Mouse (Mus musculus): Measurements from ENCODE around the gene Pcnp. TPM values are rescaled to one million over a fixed set of nuclear protein-coding genes. Genes with fewer than 3 reads are reported as not detected.

Pcnp gene
- total RNA-seq, 2 experiments from 2014 or later: 99.7 to 133 TPM

DNA sequence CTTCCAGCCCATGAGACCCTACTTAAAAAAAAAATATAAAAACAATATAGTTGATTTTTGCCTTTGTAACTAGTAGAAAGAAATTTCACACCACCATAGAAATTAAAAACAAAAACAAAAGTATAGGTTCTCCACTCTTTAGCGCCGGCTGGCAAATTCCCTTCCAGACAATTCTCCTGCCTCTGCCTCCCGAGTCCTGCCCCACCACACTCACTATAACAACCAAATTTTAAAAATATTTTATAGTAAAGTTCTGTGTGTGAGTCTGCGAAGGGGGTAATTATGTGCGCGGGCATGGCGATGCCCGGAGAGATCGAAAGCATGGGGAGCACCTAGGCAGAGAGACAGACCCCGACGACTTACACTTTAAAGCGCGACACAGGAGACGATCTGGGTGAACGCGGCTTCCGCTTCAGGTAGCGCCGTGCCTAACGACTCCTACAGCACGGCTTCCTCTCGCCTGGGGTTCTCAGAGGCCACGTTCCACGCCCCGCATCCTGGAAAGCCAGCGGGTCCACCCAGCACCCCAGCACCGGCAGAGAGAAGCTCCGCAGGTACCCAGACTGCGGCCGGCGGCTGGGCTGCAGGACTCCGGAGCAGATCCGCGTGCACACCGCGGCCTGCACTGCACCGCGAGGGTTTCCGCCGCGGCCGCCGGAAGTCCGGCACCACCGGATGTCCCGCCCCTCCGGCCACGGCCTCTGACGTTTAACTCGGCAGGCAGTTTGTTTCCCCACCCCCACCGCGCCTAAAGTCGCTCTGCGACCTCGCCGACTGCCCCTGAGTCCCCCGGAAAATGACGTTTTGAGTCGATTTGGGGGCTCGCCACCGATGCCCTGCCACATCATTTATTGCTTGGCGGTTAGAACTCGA lies 7.8 kb upstream of the Pcnp start, which contains the start of gene Trmt10c:
Gene Trmt10c (minus strand): TSS at position 682 of the 873 bp plus-strand sequence.
- peak; percentile 97 for ATAC-seq (replicated peaks; ENCODE audit: poor library complexity)

DNA sequence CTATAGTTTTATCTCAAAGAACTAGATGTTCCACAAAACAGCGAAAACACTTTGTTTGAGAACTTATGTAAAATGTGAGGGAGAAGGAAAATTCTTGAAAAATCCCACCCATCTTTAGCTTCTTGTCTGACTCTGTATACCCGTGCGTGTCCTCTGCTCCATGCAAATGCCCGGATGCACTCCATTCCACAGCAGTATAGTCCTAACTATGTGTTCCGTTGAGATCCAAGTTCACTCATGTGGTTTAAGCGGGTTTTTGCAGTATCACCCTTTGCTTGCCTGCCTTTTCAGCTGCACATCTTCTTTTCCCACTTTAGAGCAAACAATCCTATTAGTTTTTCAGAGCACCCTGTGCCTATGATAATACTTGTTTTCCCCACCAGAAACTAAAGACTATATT lies 7.0 kb upstream of the Pcnp start:
- ATAC-seq (replicated peaks; ENCODE audit: poor library complexity): no peak

- ATAC-seq (replicated peaks; ENCODE audit: poor library complexity): no peak
Measured at GRCm38 (mm10) chr16:56034566-56034965, 5.0 kb upstream of the Pcnp start.

DNA sequence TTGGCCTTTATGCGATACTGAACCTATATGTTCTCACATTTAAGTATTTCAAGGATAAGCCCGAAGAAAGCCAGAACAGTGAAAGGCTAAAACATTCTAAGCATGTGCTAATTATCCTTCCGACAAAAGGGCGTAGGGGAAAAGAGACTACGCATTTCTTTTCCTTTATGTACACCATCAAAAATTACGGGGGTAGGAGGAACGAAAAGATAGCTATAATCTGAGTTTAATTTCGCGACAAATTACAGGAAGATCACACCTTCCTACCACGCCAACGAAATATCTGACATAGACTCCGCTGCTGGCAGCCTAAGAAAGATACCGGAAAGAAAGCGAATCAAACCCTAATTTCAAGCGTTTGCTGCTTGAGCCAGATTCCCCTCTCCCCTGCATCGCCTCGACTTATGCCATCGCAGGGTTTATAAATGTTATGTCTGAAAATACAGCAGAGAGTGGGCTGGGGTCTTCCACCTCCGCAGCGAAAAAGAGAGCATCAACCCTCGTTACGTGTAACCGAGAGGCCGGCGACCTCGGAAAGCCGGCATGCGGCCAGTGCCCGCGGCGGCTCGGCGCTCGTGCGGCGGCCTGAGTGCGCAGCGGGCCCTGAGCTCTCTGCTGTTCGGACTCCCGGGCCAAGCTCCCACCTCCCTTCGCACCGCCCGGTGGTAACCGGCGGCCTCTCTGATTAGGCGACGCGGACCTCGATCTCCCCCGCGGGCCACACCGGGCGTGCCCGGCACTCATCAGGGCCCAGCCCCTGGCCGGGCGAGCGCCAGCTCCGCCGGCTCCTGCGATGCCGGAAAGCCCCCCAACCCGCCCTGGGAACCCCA lies 602 bp downstream of the Pcnp start:
- ATAC-seq (replicated peaks; ENCODE audit: poor library complexity): peak; percentile 23

DNA sequence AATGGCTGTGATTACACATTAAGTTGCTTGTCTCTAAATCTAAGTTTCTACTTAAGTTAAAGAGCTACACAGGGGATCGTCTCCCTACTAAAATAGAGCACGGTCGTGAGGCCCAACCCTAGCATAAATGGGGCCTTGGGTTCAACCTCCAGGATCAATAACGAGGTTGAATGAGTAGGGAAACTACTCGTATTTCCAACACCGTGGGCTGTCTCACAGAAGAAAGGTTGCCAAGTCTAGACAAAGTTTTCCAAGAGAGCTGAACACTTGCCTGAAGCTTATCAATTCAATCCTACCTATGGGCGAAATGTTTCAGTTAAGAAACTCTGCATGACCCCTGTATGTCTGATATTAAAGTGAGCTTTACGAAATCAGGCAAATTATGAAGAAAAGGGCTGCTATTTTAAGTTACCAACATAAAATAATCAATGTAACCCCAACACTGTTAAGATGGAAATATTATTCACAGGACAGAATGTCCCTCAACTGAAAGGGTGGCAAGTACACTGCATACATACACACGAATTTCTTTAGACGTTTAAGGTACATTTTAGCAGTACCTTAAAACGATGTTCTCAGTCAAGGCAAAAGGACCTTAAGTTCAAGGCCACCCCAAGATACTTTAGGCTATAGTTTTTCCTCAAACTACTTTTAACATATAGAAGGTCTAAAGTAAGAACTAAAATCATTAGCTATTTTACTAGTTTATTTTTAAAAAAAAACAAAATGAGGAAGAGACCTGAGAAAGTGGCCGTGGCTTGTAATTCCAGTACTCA lies 1.5 kb downstream of the Pcnp start:
- ATAC-seq (replicated peaks; ENCODE audit: poor library complexity): no peak

GRCm38 (mm10) chr16:56019660-56020059 lies 9.9 kb downstream of the Pcnp start:
- ATAC-seq (replicated peaks; ENCODE audit: poor library complexity): no peak

DNA sequence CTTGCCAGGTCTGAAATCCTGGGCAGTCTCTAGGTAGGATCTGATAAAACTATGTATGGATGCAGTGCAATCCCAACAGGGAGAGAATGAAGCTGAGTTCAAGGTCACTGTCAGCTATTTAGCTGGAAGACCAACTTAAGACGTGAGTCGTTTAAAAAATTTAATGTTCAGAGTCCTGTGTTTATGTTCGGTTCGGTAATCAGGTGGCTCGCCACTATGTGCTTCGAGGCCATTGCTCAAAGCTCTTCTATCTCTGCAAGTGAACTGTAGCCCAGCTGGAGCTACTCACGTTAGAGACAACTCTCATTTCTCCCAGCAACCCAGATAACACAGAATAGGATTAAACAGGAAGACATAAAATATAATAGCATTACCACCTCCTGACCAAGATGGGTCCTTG lies 15.5 kb downstream of the Pcnp start:
- ATAC-seq (replicated peaks; ENCODE audit: poor library complexity): no peak

GRCm38 (mm10) chr16:56012789-56013743 lies 16.5 kb downstream of the Pcnp start:
- peak; percentile 56 for ATAC-seq (replicated peaks; ENCODE audit: poor library complexity)

- ATAC-seq (replicated peaks; ENCODE audit: poor library complexity): no peak
Measured at GRCm38 (mm10) chr16:56008862-56009261, 20.7 kb downstream of the Pcnp start.

DNA sequence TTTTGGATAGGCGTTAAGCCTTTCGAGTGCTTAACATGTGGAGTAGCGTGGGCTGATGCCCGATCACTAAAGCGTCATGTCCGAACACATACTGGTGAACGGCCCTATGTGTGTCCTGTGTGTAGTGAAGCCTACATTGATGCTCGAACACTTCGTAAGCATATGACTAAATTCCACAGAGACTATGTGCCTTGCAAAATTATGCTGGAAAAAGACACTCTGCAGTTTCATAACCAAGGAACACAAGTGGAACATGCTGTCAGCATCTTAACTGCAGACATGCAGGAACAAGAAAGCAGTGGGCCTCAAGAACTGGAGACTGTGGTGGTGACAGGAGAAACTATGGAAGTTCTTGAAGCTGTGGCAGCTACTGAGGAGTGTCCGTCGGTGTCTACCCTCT lies 22.7 kb downstream of the Pcnp start:
- ATAC-seq (replicated peaks; ENCODE audit: poor library complexity): no peak

DNA sequence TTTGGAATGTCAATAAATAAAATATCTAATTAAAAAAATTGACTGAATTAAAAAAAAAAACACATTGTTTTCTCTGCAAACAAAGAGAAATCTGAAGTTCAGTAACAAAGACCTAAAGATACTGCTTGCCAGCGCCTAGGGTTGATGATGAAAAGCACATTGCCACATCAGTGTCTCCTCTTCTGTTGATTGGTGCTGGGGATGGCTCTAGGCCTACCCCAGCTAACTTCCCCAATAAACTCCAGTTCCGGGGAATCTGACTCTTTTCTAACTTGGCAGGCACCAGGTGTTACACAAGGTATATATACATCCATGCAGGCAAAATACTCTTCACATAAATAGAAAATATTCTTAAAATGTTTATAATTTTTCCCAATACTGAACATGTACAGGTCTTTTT lies 35.3 kb downstream of the Pcnp start:
- ATAC-seq (replicated peaks; ENCODE audit: poor library complexity): peak; percentile 72

- peak; percentile 93 for ATAC-seq (replicated peaks; ENCODE audit: poor library complexity)
Measured at GRCm38 (mm10) chr16:55990311-55990710, 39.2 kb downstream of the Pcnp start.

- ATAC-seq (replicated peaks; ENCODE audit: poor library complexity): no peak
Measured at GRCm38 (mm10) chr16:55986001-55986400, 43.5 kb downstream of the Pcnp start.

DNA sequence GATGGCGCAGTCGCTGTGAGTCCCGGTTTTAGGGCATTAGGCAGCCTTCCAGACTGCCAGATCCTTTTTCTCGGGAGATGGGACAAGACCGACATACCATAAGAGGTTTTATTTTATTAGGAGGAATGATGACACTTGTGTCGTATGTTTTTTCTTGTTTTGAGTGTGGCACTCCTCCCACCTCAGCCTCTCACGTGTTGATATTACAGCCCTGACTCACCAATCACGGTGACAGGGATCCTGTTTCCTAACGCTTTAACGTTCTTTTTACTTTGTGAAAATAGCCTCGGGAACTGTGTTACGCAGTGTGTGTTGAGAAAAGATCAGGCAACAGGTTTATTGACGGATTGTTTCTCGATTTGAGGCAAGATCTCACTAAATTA lies 54.6 kb downstream of the Pcnp start:
- ATAC-seq (replicated peaks; ENCODE audit: poor library complexity): peak; percentile 45

- ATAC-seq (replicated peaks; ENCODE audit: poor library complexity): peak; percentile 62
Measured at GRCm38 (mm10) chr16:55974256-55974902, 55.2 kb downstream of the Pcnp start.

DNA sequence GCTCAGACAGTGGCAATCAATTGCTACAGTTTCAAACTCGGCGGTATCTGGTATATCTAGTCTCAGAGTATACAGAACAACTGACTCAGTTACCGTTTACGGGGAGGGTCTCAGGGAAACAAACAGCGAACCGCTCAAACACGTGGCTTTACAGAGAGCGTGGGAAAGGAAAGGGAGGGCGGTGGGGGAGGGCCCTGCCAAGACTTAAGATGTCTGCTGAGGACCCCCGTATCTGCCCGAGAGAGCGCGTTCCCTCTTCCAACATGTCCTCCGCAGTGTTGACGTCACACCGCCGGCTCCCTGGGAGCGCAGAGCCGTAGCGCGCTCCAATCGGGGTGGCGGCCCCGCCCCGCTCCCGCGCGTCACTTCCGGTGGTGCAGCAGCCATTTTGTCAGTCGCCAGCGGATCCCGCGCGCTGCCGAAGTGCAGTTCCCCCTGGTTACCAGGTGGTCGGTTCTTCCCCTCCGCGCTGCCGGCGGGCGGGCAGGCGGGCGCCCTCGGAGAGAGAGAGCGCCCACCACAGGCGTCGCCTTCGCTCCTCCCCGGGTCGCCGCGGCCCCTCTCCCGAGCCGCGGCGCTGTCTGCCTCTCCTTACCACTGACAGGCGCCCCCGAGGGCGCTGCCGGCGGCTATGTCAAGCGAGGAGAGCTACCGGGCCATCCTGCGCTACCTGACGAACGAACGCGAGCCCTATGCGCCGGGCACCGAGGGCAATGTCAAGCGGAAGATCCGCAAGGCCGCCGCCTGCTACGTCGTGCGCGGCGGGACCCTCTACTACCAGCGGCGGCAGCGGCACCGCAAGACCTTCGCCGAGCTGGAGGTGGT lies 55.9 kb downstream of the Pcnp start, which contains the start of gene Zbtb11:
Gene Zbtb11 (plus strand): TSS at position 453 of the 825 bp plus-strand sequence.
- ATAC-seq (replicated peaks; ENCODE audit: poor library complexity): peak; percentile 75

DNA sequence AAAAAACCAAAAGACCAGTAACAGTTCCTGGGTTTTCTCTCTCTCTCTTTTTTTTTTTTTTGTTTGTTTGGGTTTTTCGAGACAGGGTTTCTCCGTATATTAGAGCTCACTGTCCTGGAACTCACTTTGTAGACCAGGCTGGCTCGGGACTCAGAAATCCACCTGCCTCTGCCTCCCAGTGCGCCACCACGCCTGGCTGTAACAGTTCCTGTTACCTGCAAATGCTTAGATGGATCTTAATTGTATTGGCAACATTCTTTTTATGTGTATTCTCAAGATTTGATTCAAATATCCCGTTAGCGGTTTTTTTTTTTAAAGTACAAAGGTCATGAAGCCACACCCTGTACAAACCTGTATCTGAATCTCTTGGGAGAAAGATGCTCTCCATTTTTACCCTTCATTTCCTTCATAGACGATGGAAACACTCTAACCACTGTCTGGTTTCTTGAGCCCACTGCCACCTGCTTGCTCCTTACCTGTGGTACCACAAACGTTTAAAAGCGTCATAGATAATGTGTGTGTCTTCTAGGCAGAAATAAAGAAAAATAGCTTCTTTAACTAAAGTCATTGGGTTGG lies 56.8 kb downstream of the Pcnp start:
- ATAC-seq (replicated peaks; ENCODE audit: poor library complexity): no peak

All from megakaryocyte progenitor cell, adult 5-6 weeks (primary cell).